Mouse (Mus musculus) urinary bladder, postnatal 36 days (tissue): Measurements from ENCODE around the gene Ccl6.

Source experiments
- DNase-seq, 2 experiments: peaks; one replicate each; pipeline ENCODE4 v3.0.0; 2022; ENCODE audit warnings: low spot score in 2 of 2, mixed read lengths in 1 of 2

Gene Ccl6

GRCm38 (mm10) chr11:83592853-83593252, at the start of gene Ccl6:
Gene Ccl6 (minus strand): TSS chr11:83593087.
- DNase-seq, result no peak

GRCm38 (mm10) chr11:83641216-83641615, 48.3 kb upstream of the Ccl6 start:
- DNase-seq, result no peak

GRCm38 (mm10) chr11:83640141-83640540, 47.3 kb upstream of the Ccl6 start:
- DNase-seq, result no peak

- no peak for DNase-seq
These were observed 46.6 kb upstream of the Ccl6 start for GRCm38 (mm10) chr11:83639533-83639932.

- DNase-seq, result no peak
These were observed 46.0 kb upstream of the Ccl6 start for GRCm38 (mm10) chr11:83638934-83639333.

- DNase-seq, result no peak
These were observed 43.9 kb upstream of the Ccl6 start for GRCm38 (mm10) chr11:83636742-83637235.

GRCm38 (mm10) chr11:83634898-83635297, 42.0 kb upstream of the Ccl6 start:
- DNase-seq, result no peak

GRCm38 (mm10) chr11:83634425-83634824, 41.5 kb upstream of the Ccl6 start:
- no peak for DNase-seq

GRCm38 (mm10) chr11:83632744-83633143, 39.9 kb upstream of the Ccl6 start:
- no peak for DNase-seq

- no peak for DNase-seq
These were observed 38.2 kb upstream of the Ccl6 start for GRCm38 (mm10) chr11:83631065-83631464.

- DNase-seq, result no peak
These were observed 37.7 kb upstream of the Ccl6 start for GRCm38 (mm10) chr11:83630630-83631029.

GRCm38 (mm10) chr11:83628808-83629207, 35.9 kb upstream of the Ccl6 start:
- no peak for DNase-seq

- DNase-seq, result no peak
These were observed 30.7 kb upstream of the Ccl6 start for GRCm38 (mm10) chr11:83623586-83623985.

GRCm38 (mm10) chr11:83619037-83619436, 26.1 kb upstream of the Ccl6 start:
- no peak for DNase-seq

GRCm38 (mm10) chr11:83618238-83618637, 25.4 kb upstream of the Ccl6 start:
- DNase-seq, result no peak

GRCm38 (mm10) chr11:83616586-83616985, 23.7 kb upstream of the Ccl6 start:
- no peak for DNase-seq

- DNase-seq, result no peak
These were observed 18.0 kb upstream of the Ccl6 start for GRCm38 (mm10) chr11:83610900-83611299.

GRCm38 (mm10) chr11:83606396-83606795, 13.5 kb upstream of the Ccl6 start:
- DNase-seq, result no peak

- no peak for DNase-seq
These were observed 12.6 kb upstream of the Ccl6 start for GRCm38 (mm10) chr11:83605535-83605934.

- no peak for DNase-seq
These were observed 11.8 kb upstream of the Ccl6 start for GRCm38 (mm10) chr11:83604698-83605097.

GRCm38 (mm10) chr11:83603399-83603798, 10.5 kb upstream of the Ccl6 start:
- DNase-seq, result no peak

- no peak for DNase-seq
These were observed 7.7 kb upstream of the Ccl6 start for GRCm38 (mm10) chr11:83600576-83600975.

GRCm38 (mm10) chr11:83598991-83599390, 6.1 kb upstream of the Ccl6 start:
- DNase-seq, result no peak

GRCm38 (mm10) chr11:83598207-83598837, 5.4 kb upstream of the Ccl6 start:
- DNase-seq, result no peak
